Mouse (Mus musculus): Measurements from ENCODE around the gene Cuedc1. TPM values are rescaled to one million over a fixed set of nuclear protein-coding genes. Genes with fewer than 3 reads are reported as not detected.
A peak's percentile ranks its signal among the peaks of the same experiment; 100 is the strongest.

The Cuedc1 gene
- polyA plus RNA-seq, 1 experiment from 2014 or later, result 40.3 TPM

GRCm38 (mm10) chr11:88159389-88159788 lies 61.5 kb downstream of the Cuedc1 start:
- no peak overlapping the region for H3K4me3 ChIP-seq (replicated peaks; ENCODE audit: low read length)
- H3K9ac ChIP-seq (replicated peaks; ENCODE audit: low read depth, low read length), result no peak overlapping the region
- peaks cover 20% of the 10 kb centered on the region for H3K4me1 ChIP-seq (replicated peaks; ENCODE audit: control insufficient read depth, insufficient read depth, low read length)
- WGBS, result 68% methylated on average over 11 of the region's 11 CpGs
- no peaks in the 10 kb centered on the region for H3K9me3 ChIP-seq (ENCODE audit: control insufficient read depth, low read length)
- no peak overlapping the region for H3K4me2 ChIP-seq (ENCODE audit: low read length)
- no peaks in the 10 kb centered on the region for H3K36me3 ChIP-seq (ENCODE audit: control insufficient read depth, insufficient read depth)
- H3K27ac ChIP-seq (ENCODE audit: low read length), result no peak overlapping the region
- H3K27me3 ChIP-seq (replicated peaks; ENCODE audit: control insufficient read depth, insufficient read depth, low read length), result no peaks in the 10 kb centered on the region
- no peak for ATAC-seq

DNA sequence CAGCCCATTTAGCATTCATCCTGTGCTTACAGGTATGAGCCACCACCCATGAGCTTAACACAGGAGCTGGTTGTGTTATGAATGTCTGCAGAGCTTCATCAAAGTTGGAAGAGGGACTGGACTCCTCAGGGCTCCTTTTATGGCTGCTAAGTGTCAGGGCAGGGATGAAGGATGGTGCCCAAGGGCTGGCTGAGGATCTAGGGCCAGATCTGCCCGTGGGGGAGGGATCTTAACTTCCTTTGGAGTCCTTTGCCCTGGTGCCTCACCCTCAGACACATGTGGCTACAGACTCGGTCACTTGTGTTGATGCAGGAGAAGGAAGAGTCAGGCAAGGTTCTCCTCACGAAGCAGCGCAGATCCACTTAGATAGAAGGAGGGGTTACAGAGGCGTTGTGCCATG lies 62.5 kb downstream of the Cuedc1 start:
- 49% methylated on average over 5 of the region's 5 CpGs for WGBS
- ATAC-seq, result no peak
- Histone ChIP-seq H3K4me2 (ENCODE audit: low read length) (no peak overlapping the region), H3K27ac (ENCODE audit: low read length) (no peak overlapping the region), H3K9ac (replicated peaks; ENCODE audit: low read depth, low read length) (no peak overlapping the region), H3K27me3 (replicated peaks; ENCODE audit: control insufficient read depth, insufficient read depth, low read length) (no peaks in the 10 kb centered on the region), H3K36me3 (ENCODE audit: control insufficient read depth, insufficient read depth) (no peaks in the 10 kb centered on the region), H3K9me3 (ENCODE audit: control insufficient read depth, low read length) (no peaks in the 10 kb centered on the region), H3K4me3 (replicated peaks; ENCODE audit: low read length) (no peak overlapping the region), H3K4me1 (replicated peaks; ENCODE audit: control insufficient read depth, insufficient read depth, low read length) (peaks cover 25% of the 10 kb centered on the region)

DNA sequence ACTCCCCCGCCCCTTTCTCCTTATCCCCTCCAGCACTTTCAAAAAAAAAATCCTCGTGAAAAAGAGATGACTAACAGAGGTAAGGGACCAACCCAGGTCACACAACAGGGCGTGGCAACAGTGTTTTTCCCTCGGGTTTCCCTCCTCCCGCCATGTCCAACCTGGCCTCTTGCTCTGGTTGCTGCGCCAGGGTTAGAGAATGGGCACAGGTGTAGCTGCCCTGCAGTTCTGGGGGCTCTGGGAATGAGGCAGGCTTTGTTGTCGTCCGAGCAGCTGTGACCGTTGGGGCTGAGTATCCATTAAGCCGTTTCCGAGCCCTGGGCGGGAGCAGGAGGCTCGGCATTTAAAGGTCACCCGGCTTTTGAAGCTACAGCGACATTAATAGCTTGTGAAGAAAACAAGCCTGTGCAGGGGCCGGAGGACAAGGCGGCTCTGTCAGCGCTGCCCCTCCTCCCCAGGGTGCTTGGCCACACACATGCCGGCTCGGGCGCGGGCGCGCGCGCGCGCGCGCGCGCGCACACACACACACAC lies 63.3 kb downstream of the Cuedc1 start:
- 2% methylated on average over 32 of the region's 33 CpGs for WGBS
- Histone ChIP-seq H3K4me3 (replicated peaks; ENCODE audit: low read length) (peak overlapping the region; percentile 49), H3K4me2 (ENCODE audit: low read length) (peak overlapping the region; percentile 90), H3K27me3 (replicated peaks; ENCODE audit: control insufficient read depth, insufficient read depth, low read length) (no peaks in the 10 kb centered on the region), H3K36me3 (ENCODE audit: control insufficient read depth, insufficient read depth) (no peaks in the 10 kb centered on the region), H3K9me3 (ENCODE audit: control insufficient read depth, low read length) (no peaks in the 10 kb centered on the region), H3K4me1 (replicated peaks; ENCODE audit: control insufficient read depth, insufficient read depth, low read length) (peaks cover 29% of the 10 kb centered on the region), H3K9ac (replicated peaks; ENCODE audit: low read depth, low read length) (peak overlapping the region; percentile 57), H3K27ac (ENCODE audit: low read length) (peak overlapping the region; percentile 41)
- ATAC-seq, result peak; percentile 54

DNA sequence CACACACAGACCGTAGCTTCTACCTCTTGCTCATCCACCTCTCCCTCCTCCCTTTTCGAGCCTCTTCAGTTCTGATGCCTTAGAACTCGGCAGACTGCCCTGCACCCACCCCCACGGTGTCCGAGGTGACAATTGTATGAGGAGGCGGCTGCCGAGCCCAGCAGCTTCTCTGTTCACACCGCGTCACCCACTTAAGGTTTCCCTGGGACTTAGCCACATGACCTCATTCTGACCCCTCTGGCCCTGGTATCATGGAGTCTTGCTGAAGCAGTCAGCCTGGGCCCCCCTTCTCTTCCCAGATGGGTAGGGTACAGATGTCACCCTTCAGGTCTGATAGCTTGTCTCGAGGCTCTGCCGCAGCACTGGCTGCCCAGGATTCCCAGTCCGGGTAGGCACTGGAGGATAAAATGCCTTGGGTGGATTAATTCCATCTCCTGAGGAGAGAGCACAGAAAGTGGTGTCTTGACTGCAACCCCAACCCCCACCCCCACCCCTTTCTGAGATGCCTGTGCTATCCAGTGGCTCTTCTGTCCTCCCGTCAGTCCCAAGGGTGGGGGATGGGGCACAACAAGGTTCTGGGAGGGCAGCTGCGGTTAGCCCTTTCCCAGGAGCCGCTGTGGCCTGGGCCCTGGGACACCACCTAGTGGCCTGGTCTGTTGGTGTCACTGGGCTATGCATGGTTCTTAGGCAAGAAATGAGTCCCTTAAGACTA lies 63.9 kb downstream of the Cuedc1 start:
- no peaks in the 10 kb centered on the region for H3K27me3 ChIP-seq (replicated peaks; ENCODE audit: control insufficient read depth, insufficient read depth, low read length)
- peak overlapping the region; percentile 49 for H3K4me3 ChIP-seq (replicated peaks; ENCODE audit: low read length)
- peak overlapping the region; percentile 63 for H3K27ac ChIP-seq (ENCODE audit: low read length)
- H3K4me1 ChIP-seq (replicated peaks; ENCODE audit: control insufficient read depth, insufficient read depth, low read length), result peaks cover 29% of the 10 kb centered on the region
- WGBS, result 1% methylated on average over 13 of the region's 15 CpGs
- no peaks in the 10 kb centered on the region for H3K9me3 ChIP-seq (ENCODE audit: control insufficient read depth, low read length)
- H3K36me3 ChIP-seq (ENCODE audit: control insufficient read depth, insufficient read depth), result no peaks in the 10 kb centered on the region
- ATAC-seq, result peak; percentile 68
- peak overlapping the region; percentile 57 for H3K9ac ChIP-seq (replicated peaks; ENCODE audit: low read depth, low read length)
- H3K4me2 ChIP-seq (ENCODE audit: low read length), result peak overlapping the region; percentile 90

- H3K27ac ChIP-seq (ENCODE audit: low read length), result no peak overlapping the region
- H3K4me2 ChIP-seq (ENCODE audit: low read length), result no peak overlapping the region
- H3K4me1 ChIP-seq (replicated peaks; ENCODE audit: control insufficient read depth, insufficient read depth, low read length), result peaks cover 29% of the 10 kb centered on the region
- H3K27me3 ChIP-seq (replicated peaks; ENCODE audit: control insufficient read depth, insufficient read depth, low read length), result no peaks in the 10 kb centered on the region
- no peak overlapping the region for H3K9ac ChIP-seq (replicated peaks; ENCODE audit: low read depth, low read length)
- WGBS, result 51% methylated on average over 4 of the region's 4 CpGs
- H3K9me3 ChIP-seq (ENCODE audit: control insufficient read depth, low read length), result no peaks in the 10 kb centered on the region
- H3K4me3 ChIP-seq (replicated peaks; ENCODE audit: low read length), result no peak overlapping the region
- no peak for ATAC-seq
- no peaks in the 10 kb centered on the region for H3K36me3 ChIP-seq (ENCODE audit: control insufficient read depth, insufficient read depth)
These were observed 64.9 kb downstream of the Cuedc1 start for GRCm38 (mm10) chr11:88162740-88163139.

DNA sequence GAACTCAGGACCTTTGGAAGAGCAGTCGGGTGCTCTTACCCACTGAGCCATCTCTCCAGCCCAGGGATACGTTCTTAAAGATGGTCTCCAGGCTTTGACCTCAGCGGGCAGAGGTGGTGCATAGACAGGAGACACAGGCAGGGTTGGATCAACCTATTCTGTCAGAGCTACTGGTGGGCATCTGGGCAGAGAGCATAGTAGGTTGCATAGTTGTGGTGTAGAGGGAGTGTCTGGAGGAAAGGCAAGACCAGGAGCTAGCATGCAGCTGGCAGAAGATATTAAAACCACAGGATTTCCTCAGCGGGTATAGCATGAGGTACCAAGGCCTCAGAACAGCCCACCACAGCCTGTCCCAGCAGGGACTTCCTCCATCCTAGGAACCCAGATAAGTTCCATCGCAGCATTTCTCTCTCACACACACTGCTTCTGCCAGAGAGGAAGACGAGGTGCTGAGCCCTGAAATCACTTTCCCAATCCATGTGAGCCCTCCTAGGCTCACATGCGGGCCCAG lies 66.4 kb downstream of the Cuedc1 start:
- Histone ChIP-seq H3K9ac (replicated peaks; ENCODE audit: low read depth, low read length) (no peak overlapping the region), H3K4me1 (replicated peaks; ENCODE audit: control insufficient read depth, insufficient read depth, low read length) (peaks cover 25% of the 10 kb centered on the region), H3K4me2 (ENCODE audit: low read length) (no peak overlapping the region), H3K27me3 (replicated peaks; ENCODE audit: control insufficient read depth, insufficient read depth, low read length) (no peaks in the 10 kb centered on the region), H3K9me3 (ENCODE audit: control insufficient read depth, low read length) (no peaks in the 10 kb centered on the region), H3K27ac (ENCODE audit: low read length) (no peak overlapping the region), H3K4me3 (replicated peaks; ENCODE audit: low read length) (no peak overlapping the region), H3K36me3 (ENCODE audit: control insufficient read depth, insufficient read depth) (no peaks in the 10 kb centered on the region)
- WGBS, result 90% methylated on average over 7 of the region's 7 CpGs
- no peak for ATAC-seq

DNA sequence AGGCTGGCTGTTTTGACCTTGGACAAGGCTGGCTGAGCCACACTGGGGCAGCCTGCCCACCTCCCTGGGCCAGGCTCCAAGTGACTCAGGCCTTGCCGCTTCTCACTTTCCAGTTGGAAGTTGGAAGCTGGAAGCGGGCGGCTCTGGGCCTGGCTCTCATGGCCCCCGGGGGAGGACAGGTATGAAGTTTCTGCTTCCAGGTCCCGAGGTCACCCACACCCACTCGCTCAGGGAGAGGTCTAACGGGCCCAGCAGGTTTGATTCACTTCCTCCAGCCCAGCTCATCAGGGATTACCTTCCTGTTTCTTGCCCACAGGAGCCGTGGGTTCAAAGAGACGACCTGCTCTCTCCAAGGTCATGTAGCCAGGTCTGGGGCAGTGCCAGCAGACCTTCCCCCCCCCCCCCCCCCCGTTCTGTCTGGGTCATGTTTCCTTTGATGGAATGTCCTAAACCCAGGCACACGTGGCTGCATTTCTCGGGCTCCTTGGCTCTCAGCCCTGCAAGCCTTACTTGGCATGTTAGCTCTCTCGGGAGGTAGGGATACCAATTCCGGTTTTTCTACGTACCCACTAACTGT lies 67.0 kb downstream of the Cuedc1 start:
- no peaks in the 10 kb centered on the region for H3K9me3 ChIP-seq (ENCODE audit: control insufficient read depth, low read length)
- H3K4me3 ChIP-seq (replicated peaks; ENCODE audit: low read length), result no peak overlapping the region
- H3K9ac ChIP-seq (replicated peaks; ENCODE audit: low read depth, low read length), result no peak overlapping the region
- no peak overlapping the region for H3K4me2 ChIP-seq (ENCODE audit: low read length)
- no peaks in the 10 kb centered on the region for H3K27me3 ChIP-seq (replicated peaks; ENCODE audit: control insufficient read depth, insufficient read depth, low read length)
- peaks cover 25% of the 10 kb centered on the region for H3K4me1 ChIP-seq (replicated peaks; ENCODE audit: control insufficient read depth, insufficient read depth, low read length)
- H3K27ac ChIP-seq (ENCODE audit: low read length), result no peak overlapping the region
- 42% methylated on average over 15 of the region's 15 CpGs for WGBS
- H3K36me3 ChIP-seq (ENCODE audit: control insufficient read depth, insufficient read depth), result no peaks in the 10 kb centered on the region
- ATAC-seq, result no peak

GRCm38 (mm10) chr11:88165683-88166364 lies 68.0 kb downstream of the Cuedc1 start:
- Histone ChIP-seq H3K4me1 (replicated peaks; ENCODE audit: control insufficient read depth, insufficient read depth, low read length) (peaks cover 21% of the 10 kb centered on the region), H3K27ac (ENCODE audit: low read length) (no peak overlapping the region), H3K9ac (replicated peaks; ENCODE audit: low read depth, low read length) (no peak overlapping the region), H3K4me3 (replicated peaks; ENCODE audit: low read length) (no peak overlapping the region), H3K4me2 (ENCODE audit: low read length) (no peak overlapping the region), H3K27me3 (replicated peaks; ENCODE audit: control insufficient read depth, insufficient read depth, low read length) (no peaks in the 10 kb centered on the region), H3K9me3 (ENCODE audit: control insufficient read depth, low read length) (no peaks in the 10 kb centered on the region), H3K36me3 (ENCODE audit: control insufficient read depth, insufficient read depth) (no peaks in the 10 kb centered on the region)
- 65% methylated on average over 10 of the region's 10 CpGs for WGBS
- no peak for ATAC-seq

DNA sequence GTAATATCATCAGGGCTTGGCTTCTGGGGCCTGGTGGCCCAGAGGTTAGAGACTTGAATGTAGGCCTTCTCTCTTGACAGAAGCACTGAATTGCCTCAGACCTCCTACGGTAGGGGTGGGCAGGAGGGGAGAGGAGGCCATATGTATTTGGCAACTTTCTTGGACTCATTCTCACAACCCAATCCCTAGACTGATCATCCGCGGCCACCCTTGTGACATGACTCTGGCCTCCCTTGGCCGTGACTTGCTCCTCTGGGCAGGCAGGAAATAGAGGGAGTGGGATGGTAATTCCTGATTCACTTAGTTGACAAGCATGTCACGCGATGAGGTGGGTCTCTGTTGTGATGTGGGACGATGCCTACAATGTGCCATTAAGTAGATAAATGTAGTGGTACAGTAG lies 68.6 kb downstream of the Cuedc1 start:
- Histone ChIP-seq H3K9ac (replicated peaks; ENCODE audit: low read depth, low read length) (no peak overlapping the region), H3K4me2 (ENCODE audit: low read length) (no peak overlapping the region), H3K36me3 (ENCODE audit: control insufficient read depth, insufficient read depth) (no peaks in the 10 kb centered on the region), H3K4me3 (replicated peaks; ENCODE audit: low read length) (no peak overlapping the region), H3K4me1 (replicated peaks; ENCODE audit: control insufficient read depth, insufficient read depth, low read length) (peaks cover 16% of the 10 kb centered on the region), H3K9me3 (ENCODE audit: control insufficient read depth, low read length) (no peaks in the 10 kb centered on the region), H3K27me3 (replicated peaks; ENCODE audit: control insufficient read depth, insufficient read depth, low read length) (no peaks in the 10 kb centered on the region), H3K27ac (ENCODE audit: low read length) (no peak overlapping the region)
- 91% methylated on average over 7 of the region's 7 CpGs for WGBS
- no peak for ATAC-seq
